Mouse (Mus musculus) forebrain, embryonic 10.5 days (tissue): ENCODE results near the gene Ddx19a. TPM values are rescaled to one million over a fixed set of nuclear protein-coding genes. Genes with fewer than 3 reads are reported as not detected.
"Not testable (repeated sequence)": the region's sequence is repeated elsewhere in the genome, so short reads cannot be mapped to it uniquely, and the experiment has no call there.

Experiments used
- DNase-seq: peaks from one replicate; pipeline ENCODE4 v3.0.0-alpha.2; 2017; ENCODE audit warnings: low spot score; ENCODE audit errors: extremely low spot score
- H3K27ac ChIP-seq: fragments of 300-500 bp; sonication (generic); 2 replicates; pipeline ENCODE4 v1.5.1; 2016; ENCODE audit warnings: mild to moderate bottlenecking
- H3K27me3 ChIP-seq: fragments of 300-500 bp; sonication (generic); 2 replicates; pipeline ENCODE4 v1.6.1; 2016; ENCODE audit warnings: mild to moderate bottlenecking; ENCODE audit not compliant: poor library complexity, severe bottlenecking
- H3K36me3 ChIP-seq: fragments of 300-500 bp; sonication (generic); replicated peaks from 2 replicates; pipeline ENCODE4 v1.6.1; 2016; ENCODE audit warnings: mild to moderate bottlenecking, moderate library complexity
- H3K4me1 ChIP-seq: fragments of 300-500 bp; sonication (generic); 2 replicates; pipeline ENCODE4 v1.6.1; 2016
- H3K4me3 ChIP-seq: fragments of 300-500 bp; sonication (generic); 2 replicates; pipeline ENCODE4 v1.5.1; 2016; ENCODE audit warnings: mild to moderate bottlenecking, moderate library complexity
- H3K9me3 ChIP-seq: fragments of 300-500 bp; sonication (generic); 2 replicates; pipeline ENCODE4 v1.6.1; 2016; ENCODE audit warnings: mild to moderate bottlenecking, moderate library complexity
- WGBS: fragments of 180-500 bp; shearing (Covaris S2); methylation state at CpG from one replicate; pipeline ENCODE4 v1.1.7; 2016; 5-methylcytosine and 5-hydroxymethylcytosine counted together
- polyA plus RNA-seq: library from polyadenylated mRNA; unstranded; fragments of >200 nt; fragmentation: Nextera tagmentation; extraction: Ambion mirVana; gene quantifications from 2 replicates; pipeline ENCODE4 v1.2.1, GENCODE M21; 2016

Ddx19a gene
- polyA plus RNA-seq, 1 experiment from 2014 or later = 27.4 TPM

DNA sequence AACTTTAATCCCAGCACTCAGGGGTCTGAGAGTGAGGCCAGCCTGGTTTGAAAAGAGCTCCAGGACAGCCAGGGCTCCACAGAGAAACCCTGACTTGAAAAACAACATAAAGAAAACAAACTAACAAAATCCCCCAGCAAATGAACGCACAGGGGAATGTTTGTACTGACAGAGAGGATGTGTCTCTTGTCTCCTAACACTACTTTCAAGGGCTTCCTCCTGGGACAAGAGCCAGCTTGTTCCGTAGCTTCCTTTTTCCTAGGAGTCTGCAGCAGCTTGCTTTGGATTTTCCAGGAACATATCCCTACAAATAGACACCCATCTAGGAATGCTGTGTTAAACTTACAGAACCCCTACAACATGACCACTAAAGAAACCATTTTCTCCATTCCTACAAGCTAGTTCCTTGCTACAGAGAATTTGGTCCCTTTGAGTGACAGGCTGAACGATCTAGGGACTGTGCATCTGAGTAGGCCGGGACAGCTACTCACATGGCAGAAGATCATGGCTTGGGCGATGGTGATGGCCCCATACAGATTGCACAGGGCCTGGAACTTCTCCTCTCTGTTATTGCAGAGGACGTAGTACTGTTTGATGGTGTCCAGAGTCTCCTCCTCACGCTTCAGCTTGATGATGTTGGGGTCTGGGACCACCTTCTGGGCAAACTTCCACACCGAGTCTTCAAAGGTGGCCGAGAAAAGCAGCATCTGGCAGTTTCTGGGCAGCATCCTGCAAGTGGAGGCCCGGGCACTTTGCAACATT is 12.8 kb upstream of the Ddx19a start:
- not testable (repeated sequence) for H3K9me3 ChIP-seq, H3K27ac ChIP-seq, H3K27me3 ChIP-seq, H3K4me3 ChIP-seq, H3K4me1 ChIP-seq, DNase-seq
- 91% methylated on average over 9 of the region's 10 CpGs for WGBS
- H3K36me3 ChIP-seq = peaks cover 70% of the 10 kb centered on the region

- Histone ChIP-seq H3K36me3 (peaks cover 42% of the 10 kb centered on the region), H3K27me3 (no peaks in the 10 kb centered on the region), H3K27ac (peak overlapping the region; percentile 89), H3K9me3 (no peaks in the 10 kb centered on the region), H3K4me1 (peaks cover 19% of the 10 kb centered on the region), H3K4me3 (peak overlapping the region; percentile 91)
- DNase-seq = no peak
- WGBS = 34% methylated on average over 16 of the region's 16 CpGs
Observed at GRCm38 (mm10) chr8:110996641-110997430, 764 bp downstream of the Ddx19a start.

DNA sequence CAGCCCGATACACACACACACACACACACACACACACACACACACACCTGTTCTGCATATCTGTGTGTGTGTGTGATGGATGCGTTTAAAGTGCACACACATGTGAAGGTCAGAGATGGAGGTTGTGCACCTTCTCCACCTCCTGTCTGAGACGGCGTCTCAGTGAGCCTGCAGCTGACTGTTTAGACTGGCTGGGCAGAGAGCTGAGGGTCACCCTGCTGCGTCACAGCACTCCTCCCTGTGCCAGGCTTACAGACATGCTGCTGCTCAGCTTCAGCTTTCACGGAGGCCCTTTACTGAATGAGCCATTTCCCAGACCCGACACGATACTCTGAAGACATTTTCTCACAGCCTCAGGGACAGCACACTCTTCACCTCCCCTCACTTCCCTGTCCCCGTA is 7.6 kb downstream of the Ddx19a start:
- no peak overlapping the region for H3K4me3 ChIP-seq
- no peaks in the 10 kb centered on the region for H3K27me3 ChIP-seq
- no peaks in the 10 kb centered on the region for H3K9me3 ChIP-seq
- peaks cover 95% of the 10 kb centered on the region for H3K36me3 ChIP-seq
- H3K27ac ChIP-seq = no peak overlapping the region
- H3K4me1 ChIP-seq = no peaks in the 10 kb centered on the region
- WGBS = 89% methylated on average over 9 of the region's 9 CpGs
- DNase-seq = no peak

DNA sequence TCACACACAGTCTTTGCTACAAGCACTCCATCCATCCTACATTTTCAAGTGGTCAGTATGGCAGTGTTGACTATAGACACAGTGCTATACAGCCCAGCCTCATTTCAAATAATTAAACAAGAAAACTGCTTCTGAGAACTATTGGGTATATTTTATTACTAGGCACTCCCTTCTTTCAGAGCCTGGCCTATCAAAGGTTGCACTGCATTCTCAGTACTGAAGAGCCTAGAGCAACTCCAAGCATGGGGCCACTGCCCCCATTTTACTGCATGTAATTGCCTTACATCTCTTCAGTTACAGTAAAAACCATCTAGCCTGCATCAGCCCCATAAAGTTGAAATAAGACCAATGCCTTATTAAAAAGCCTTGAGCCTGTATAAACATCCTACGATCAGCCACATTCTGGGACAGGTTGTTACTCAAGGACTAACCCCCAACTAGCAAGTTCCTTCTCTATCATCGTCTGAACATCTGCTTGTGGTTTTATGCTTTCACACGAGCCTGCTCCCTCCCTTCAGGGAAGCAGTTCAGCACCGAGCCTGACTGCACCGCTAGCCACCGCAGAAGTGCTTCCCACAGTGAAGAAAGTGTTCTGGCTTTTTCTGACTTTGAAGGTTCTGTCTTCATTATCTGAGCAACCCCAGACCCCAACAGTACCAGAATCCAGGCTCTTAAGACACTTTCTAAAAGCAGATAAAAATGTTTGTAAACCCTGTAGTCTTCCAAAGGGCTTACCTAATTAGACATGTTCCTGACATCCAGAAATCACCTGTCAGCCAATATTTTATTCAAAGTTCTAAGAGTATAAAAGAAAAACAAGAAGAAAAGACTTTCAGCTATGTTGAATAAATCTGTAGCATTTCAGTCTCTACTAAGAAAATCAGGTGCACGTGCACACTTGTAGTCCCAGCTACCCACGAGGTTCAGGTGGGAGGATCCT is 9.5 kb downstream of the Ddx19a start:
- WGBS = 89% methylated on average over 8 of the region's 8 CpGs
- H3K27me3 ChIP-seq = no peaks in the 10 kb centered on the region
- H3K4me1 ChIP-seq = no peaks in the 10 kb centered on the region
- H3K9me3 ChIP-seq = no peaks in the 10 kb centered on the region
- no peak overlapping the region for H3K27ac ChIP-seq
- no peak overlapping the region for H3K4me3 ChIP-seq
- H3K36me3 ChIP-seq = peaks cover 96% of the 10 kb centered on the region
- DNase-seq = no peak

- no peaks in the 10 kb centered on the region for H3K27me3 ChIP-seq
- 86% methylated on average over 2 of the region's 2 CpGs for WGBS
- no peaks in the 10 kb centered on the region for H3K9me3 ChIP-seq
- DNase-seq = no peak
- peaks cover 95% of the 10 kb centered on the region for H3K36me3 ChIP-seq
- H3K4me3 ChIP-seq = no peak overlapping the region
- H3K4me1 ChIP-seq = no peaks in the 10 kb centered on the region
- no peak overlapping the region for H3K27ac ChIP-seq
Observed at GRCm38 (mm10) chr8:110981304-110981703, 16.3 kb downstream of the Ddx19a start.

- not testable (repeated sequence) for H3K27me3 ChIP-seq, H3K27ac ChIP-seq, H3K4me3 ChIP-seq, H3K9me3 ChIP-seq, DNase-seq, H3K4me1 ChIP-seq
- WGBS = 95% methylated on average over 2 of the region's 2 CpGs
- peaks cover 93% of the 10 kb centered on the region for H3K36me3 ChIP-seq
Observed at GRCm38 (mm10) chr8:110977987-110978386, 19.6 kb downstream of the Ddx19a start.

DNA sequence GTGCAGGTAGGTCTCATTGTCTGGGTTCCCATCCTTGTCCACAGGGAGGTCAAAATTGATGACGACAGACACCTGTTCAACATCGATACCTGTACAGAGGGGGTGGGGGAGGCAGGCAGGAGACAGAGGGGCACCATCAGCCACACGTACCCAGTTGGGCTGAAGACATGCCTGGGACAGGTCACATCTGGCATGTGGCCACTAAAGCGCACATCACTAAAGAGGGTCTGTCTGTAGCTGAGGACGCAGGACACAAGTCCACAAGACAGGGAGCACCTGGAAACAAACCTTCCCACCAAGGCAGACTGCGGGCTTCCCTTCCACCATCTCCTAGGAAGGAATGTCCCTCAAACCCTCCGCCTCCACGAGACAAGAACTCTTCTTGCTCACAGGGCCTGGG is 21.1 kb downstream of the Ddx19a start:
- not testable (repeated sequence) for DNase-seq, H3K27ac ChIP-seq, H3K4me1 ChIP-seq, H3K27me3 ChIP-seq, H3K4me3 ChIP-seq, H3K9me3 ChIP-seq
- peaks cover 89% of the 10 kb centered on the region for H3K36me3 ChIP-seq
- WGBS = 95% methylated on average over 8 of the region's 8 CpGs

GRCm38 (mm10) chr8:110969910-110970770 is 27.5 kb downstream of the Ddx19a start:
- Histone ChIP-seq H3K27me3 (no peaks in the 10 kb centered on the region), H3K27ac (peak overlapping the region; percentile 84), H3K4me3 (peak overlapping the region; percentile 62), H3K9me3 (no peaks in the 10 kb centered on the region), H3K4me1 (peaks cover 14% of the 10 kb centered on the region), H3K36me3 (peaks cover 69% of the 10 kb centered on the region)
- WGBS = 5% methylated on average over 45 of the region's 45 CpGs
- peak; percentile 92 for DNase-seq

DNA sequence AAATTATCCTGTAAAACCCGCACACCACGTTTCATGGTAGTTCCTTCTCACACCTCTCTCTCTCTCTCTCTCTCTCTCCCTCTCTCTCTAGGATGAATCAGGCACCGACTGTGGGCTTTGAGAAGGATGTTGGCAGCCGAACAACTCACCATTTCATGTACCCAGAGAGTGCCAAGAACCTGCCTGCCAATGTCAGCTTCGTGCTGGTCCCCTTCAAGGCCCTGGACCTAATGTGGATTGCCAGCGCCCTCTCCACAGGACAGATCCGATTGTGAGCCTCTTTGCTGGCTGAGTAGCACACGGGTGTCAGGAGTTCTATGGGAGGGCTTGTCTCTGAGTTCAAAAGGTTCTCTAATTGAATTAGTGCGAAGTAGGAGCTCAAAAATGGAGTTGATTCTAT is 30.3 kb downstream of the Ddx19a start:
- Histone ChIP-seq H3K27me3 (no peaks in the 10 kb centered on the region), H3K36me3 (peaks cover 66% of the 10 kb centered on the region), H3K4me3 (no peak overlapping the region), H3K27ac (no peak overlapping the region), H3K9me3 (no peaks in the 10 kb centered on the region), H3K4me1 (peaks cover 14% of the 10 kb centered on the region)
- 88% methylated on average over 9 of the region's 9 CpGs for WGBS
- no peak for DNase-seq

DNA sequence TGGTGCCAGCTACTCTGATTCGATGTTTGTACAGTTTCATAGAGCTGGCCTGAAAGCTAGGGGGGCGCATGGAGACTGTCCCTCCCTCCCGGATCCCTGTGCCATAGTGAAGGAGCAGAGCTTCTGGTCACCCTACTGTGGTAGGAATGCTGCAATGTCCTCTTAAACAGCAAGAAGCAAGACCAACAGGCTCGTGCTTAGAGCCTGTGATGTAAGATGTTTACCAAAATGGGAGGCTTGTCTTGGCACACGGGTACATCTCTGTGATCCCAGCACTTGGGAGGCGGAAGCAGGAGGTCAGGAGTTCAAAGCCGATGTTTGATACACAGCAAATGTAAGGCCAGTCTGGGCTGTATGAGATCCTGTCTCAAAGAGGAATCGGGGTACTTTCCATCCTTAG is 31.0 kb downstream of the Ddx19a start:
- no peak for DNase-seq
- 91% methylated on average over 8 of the region's 8 CpGs for WGBS
- peaks cover 69% of the 10 kb centered on the region for H3K36me3 ChIP-seq
- H3K4me3 ChIP-seq = no peak overlapping the region
- no peaks in the 10 kb centered on the region for H3K27me3 ChIP-seq
- peaks cover 14% of the 10 kb centered on the region for H3K4me1 ChIP-seq
- no peaks in the 10 kb centered on the region for H3K9me3 ChIP-seq
- H3K27ac ChIP-seq = no peak overlapping the region

- H3K27me3 ChIP-seq = no peaks in the 10 kb centered on the region
- H3K4me1 ChIP-seq = peaks cover 7% of the 10 kb centered on the region
- no peak overlapping the region for H3K4me3 ChIP-seq
- peaks cover 61% of the 10 kb centered on the region for H3K36me3 ChIP-seq
- no peak overlapping the region for H3K27ac ChIP-seq
- 78% methylated on average over 7 of the region's 7 CpGs for WGBS
- no peak for DNase-seq
- H3K9me3 ChIP-seq = no peaks in the 10 kb centered on the region
Observed at GRCm38 (mm10) chr8:110965594-110965993, 32.0 kb downstream of the Ddx19a start.

DNA sequence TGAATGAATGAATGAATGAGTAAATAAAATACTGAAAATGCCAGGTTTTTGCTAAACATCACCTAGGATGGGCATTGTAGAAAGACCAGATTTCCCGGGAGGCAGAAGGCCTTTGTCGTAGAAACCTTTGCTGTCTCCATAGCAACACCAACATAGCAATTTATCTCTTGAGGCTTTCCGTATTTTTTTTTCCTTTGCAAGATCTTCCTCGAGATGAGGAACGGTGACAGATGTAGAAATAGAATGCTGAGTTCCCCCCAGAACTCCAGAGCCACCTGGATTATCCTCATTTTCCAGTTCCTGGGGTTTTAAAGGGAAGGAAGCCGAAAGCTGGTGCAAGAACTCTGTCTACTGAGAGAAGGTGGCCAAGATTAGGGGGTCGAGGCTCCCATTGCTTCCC is 32.9 kb downstream of the Ddx19a start:
- Histone ChIP-seq H3K36me3 (peaks cover 69% of the 10 kb centered on the region), H3K4me3 (no peak overlapping the region), H3K27me3 (no peaks in the 10 kb centered on the region), H3K4me1 (0 out of 2 replicates have a peak, but pooled peaks cover under 1% of the 10 kb centered on the region), H3K27ac (no peak overlapping the region), H3K9me3 (no peaks in the 10 kb centered on the region)
- 91% methylated on average over 7 of the region's 7 CpGs for WGBS
- no peak for DNase-seq
